Mouse (Mus musculus): ENCODE results near the gene Metap2.

GRCm38 (mm10) chr10:93945843-93946499 lies 49.1 kb upstream of the Metap2 start:
- TF ChIP-seq POLR2A (IDR thresholded peaks at IDR 0.05; ENCODE audit: borderline replicate concordance, low read depth, low read length) (no peak), CTCF (IDR thresholded peaks at IDR 0.05; ENCODE audit: low read depth, low read length) (no peak)
